Mouse (Mus musculus): ENCODE measurements at regions not wholly inside any gene's neighbourhood (a gene's known extent, or its start where the extent isn't known, plus 50 kb on each side); places are given as distances from the start of the nearest gene placed in this dataset.

DNA sequence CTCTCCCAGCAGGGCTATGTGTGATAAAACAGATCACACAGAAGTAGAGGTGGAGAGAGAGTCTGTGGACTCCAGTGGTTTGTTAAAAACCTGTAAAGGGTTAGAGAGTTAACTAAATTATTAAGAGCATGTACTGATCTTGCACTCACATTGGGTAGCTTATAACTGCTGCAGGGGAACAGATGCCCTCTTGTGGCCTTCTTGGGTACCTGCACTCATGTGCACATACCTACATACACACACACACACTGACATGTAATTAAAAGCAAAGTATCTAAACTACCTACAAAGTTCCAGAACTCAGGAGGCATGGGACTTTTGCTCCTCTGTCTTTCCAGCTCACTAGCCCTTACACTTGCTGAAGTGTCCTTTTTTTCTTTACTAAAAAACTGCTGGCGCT, 228.4 kb upstream of the Cxcr4 start:
- WGBS (ENCODE audit: insufficient replicate concordance) = 67% methylated on average over 1 of the region's 1 CpGs

DNA sequence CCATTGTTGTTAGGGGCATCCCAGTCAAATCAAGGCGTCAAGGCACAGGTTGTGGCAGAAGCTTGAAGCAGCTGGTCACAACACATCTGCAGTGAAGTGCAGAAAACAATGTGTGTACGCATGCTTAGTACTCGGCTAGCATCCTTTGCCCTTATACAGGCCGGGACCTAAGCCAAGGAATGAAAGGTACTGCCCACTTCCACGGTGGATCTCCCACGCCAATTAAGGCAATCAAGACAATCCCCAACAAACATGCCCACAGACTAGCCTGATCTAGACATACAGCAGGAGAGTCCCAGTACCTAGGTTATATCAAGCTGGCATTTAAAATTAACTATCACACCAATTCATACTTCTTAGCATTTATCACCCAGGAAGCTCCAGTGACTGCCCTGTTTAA, 227.5 kb upstream of the Cxcr4 start:
- H3K9me3 ChIP-seq (replicated peaks) = no peaks in the 10 kb centered on the region
- no peaks in the 10 kb centered on the region for H3K27me3 ChIP-seq (replicated peaks)
- 76% methylated on average over 6 of the region's 6 CpGs for WGBS (ENCODE audit: insufficient replicate concordance)
- H3K4me2 ChIP-seq = no peak overlapping the region
- H3K27ac ChIP-seq = no peak overlapping the region
- ATAC-seq = no peak
- H3K9ac ChIP-seq = no peak overlapping the region
- H3K36me3 ChIP-seq = no peaks in the 10 kb centered on the region
- no peaks in the 10 kb centered on the region for H3K4me1 ChIP-seq
- no peak overlapping the region for H3K4me3 ChIP-seq

More for the DNA sequence above, 228.4 kb upstream of the Cxcr4 start:
- H3K36me3 ChIP-seq = no peaks in the 10 kb centered on the region
- no peak for ATAC-seq
- H3K9me3 ChIP-seq (replicated peaks) = no peaks in the 10 kb centered on the region
- H3K4me1 ChIP-seq = no peaks in the 10 kb centered on the region
- H3K9ac ChIP-seq = no peak overlapping the region
- no peaks in the 10 kb centered on the region for H3K27me3 ChIP-seq (replicated peaks)
- no peak overlapping the region for H3K4me3 ChIP-seq
- no peak overlapping the region for H3K27ac ChIP-seq
- no peak overlapping the region for H3K4me2 ChIP-seq

DNA sequence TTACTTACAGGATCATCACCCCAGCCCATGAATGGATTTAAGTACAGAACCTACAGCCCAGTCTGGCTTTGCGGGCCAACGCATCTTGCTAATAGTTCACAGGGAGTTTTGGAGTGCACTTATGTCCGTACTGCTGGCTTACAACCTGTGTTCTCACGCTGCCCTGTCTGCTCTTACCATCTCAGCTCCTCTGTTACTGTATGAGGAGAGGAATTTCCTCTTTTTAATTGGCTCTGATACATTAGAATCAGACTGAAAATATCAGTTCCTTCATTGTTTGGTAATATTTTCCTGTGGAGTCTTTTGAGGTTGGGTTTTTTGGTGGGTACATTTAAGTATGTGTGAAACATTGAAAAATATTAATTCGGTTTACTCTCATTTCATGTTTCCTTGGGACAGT, 221.3 kb upstream of the Cxcr4 start:
- no peak overlapping the region for H3K9ac ChIP-seq
- ATAC-seq = no peak
- H3K4me2 ChIP-seq = no peak overlapping the region
- no peak overlapping the region for H3K4me3 ChIP-seq
- no peaks in the 10 kb centered on the region for H3K9me3 ChIP-seq (replicated peaks)
- 67% methylated on average over 5 of the region's 5 CpGs for WGBS (ENCODE audit: insufficient replicate concordance)
- H3K27me3 ChIP-seq (replicated peaks) = no peaks in the 10 kb centered on the region
- H3K27ac ChIP-seq = no peak overlapping the region
- H3K4me1 ChIP-seq = no peaks in the 10 kb centered on the region
- no peaks in the 10 kb centered on the region for H3K36me3 ChIP-seq

DNA sequence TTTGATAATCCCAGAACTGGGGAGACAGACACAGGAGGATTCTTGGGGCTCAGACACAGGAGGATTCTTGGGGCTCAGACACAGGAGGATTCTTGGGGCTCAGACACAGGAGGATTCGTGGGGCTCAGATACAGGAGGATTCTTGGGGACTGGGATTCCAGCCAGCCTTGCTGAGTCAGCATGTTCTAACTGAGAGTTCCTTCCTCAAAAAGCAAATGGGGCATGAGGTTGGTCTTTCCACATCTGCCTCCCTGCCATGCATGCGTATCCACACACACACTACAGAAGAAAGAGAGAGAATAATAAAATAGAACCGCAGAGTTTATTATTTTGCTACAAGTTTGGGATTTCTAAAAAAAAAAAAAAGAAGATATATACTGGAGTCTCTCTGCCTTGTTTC, 218.8 kb upstream of the Cxcr4 start:
- no peak overlapping the region for H3K4me2 ChIP-seq
- H3K27me3 ChIP-seq (replicated peaks) = no peaks in the 10 kb centered on the region
- no peak for ATAC-seq
- no peak overlapping the region for H3K4me3 ChIP-seq
- H3K9ac ChIP-seq = no peak overlapping the region
- H3K36me3 ChIP-seq = no peaks in the 10 kb centered on the region
- WGBS (ENCODE audit: insufficient replicate concordance) = 50% methylated on average over 3 of the region's 3 CpGs
- H3K27ac ChIP-seq = no peak overlapping the region
- H3K9me3 ChIP-seq (replicated peaks) = no peaks in the 10 kb centered on the region
- H3K4me1 ChIP-seq = no peaks in the 10 kb centered on the region

DNA sequence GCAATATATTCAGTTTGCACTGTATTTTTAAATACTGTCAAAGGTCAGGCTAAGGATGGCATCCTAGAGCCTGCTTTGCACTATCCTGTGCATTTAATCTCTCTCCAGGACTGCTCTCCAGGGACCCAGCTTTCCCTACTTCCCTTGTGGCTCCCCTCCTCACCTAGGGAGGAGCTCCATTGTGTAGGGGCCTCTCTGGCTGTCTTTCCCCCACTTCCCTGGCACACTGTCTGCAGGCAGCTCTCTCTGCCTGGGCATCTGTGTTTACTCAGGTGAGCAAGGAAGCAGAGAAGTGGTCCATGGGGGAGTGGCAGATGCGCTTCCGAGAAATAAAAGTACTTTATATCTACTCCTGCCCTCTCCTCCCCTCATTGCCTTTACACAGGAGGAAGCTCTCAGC, 218.0 kb upstream of the Cxcr4 start:
- no peak overlapping the region for H3K4me3 ChIP-seq
- H3K27ac ChIP-seq = no peak overlapping the region
- H3K9me3 ChIP-seq (replicated peaks) = no peaks in the 10 kb centered on the region
- H3K4me2 ChIP-seq = no peak overlapping the region
- H3K9ac ChIP-seq = no peak overlapping the region
- no peaks in the 10 kb centered on the region for H3K4me1 ChIP-seq
- no peaks in the 10 kb centered on the region for H3K27me3 ChIP-seq (replicated peaks)
- WGBS (ENCODE audit: insufficient replicate concordance) = 65% methylated on average over 2 of the region's 2 CpGs
- no peak for ATAC-seq
- no peaks in the 10 kb centered on the region for H3K36me3 ChIP-seq

DNA sequence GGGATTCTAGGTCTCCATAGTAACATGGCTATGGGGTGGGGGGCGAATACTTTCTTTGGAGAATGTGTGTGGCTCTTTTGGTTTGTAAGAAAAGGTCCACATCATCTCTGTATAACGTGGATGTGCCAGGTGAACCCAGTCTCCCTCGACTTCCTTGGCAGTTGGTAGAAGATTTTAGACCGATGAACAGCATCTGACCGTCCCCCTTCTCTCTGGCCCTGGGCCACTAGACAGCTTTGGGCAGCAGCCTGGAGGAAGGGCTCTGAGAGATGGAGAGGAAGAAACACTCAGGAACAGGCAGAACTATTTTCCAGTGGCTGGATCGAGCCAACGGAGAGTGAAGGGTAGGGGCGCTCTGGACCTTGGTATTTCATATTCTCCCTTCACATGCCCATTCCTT, 217.5 kb upstream of the Cxcr4 start:
- no peaks in the 10 kb centered on the region for H3K4me1 ChIP-seq
- 73% methylated on average over 8 of the region's 8 CpGs for WGBS (ENCODE audit: insufficient replicate concordance)
- H3K4me3 ChIP-seq = no peak overlapping the region
- no peaks in the 10 kb centered on the region for H3K9me3 ChIP-seq (replicated peaks)
- no peak overlapping the region for H3K27ac ChIP-seq
- no peak overlapping the region for H3K4me2 ChIP-seq
- no peak overlapping the region for H3K9ac ChIP-seq
- ATAC-seq = no peak
- no peaks in the 10 kb centered on the region for H3K27me3 ChIP-seq (replicated peaks)
- no peaks in the 10 kb centered on the region for H3K36me3 ChIP-seq

DNA sequence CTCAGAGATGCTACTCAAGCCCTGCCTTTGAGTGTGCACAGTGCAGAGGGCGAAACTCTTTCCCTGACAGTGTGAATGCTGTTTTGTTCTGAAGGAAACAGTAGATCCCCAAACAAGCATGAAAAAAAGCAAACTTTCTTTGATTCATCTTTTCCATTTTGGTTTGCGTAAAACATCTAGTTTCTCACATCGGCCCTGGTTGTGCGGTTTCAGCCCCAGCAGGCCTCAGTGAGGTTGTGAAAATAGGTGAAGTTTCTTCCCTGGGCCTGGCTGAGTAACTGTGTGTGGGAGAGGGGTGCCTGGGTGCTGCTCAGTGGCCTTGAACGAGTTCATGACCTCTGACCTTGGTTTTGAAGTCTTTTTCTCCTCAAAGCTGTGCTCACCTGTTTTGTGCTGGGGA, 216.5 kb upstream of the Cxcr4 start:
- H3K9ac ChIP-seq = no peak overlapping the region
- H3K27ac ChIP-seq = no peak overlapping the region
- no peaks in the 10 kb centered on the region for H3K9me3 ChIP-seq (replicated peaks)
- no peak overlapping the region for H3K4me3 ChIP-seq
- no peaks in the 10 kb centered on the region for H3K36me3 ChIP-seq
- 62% methylated on average over 5 of the region's 5 CpGs for WGBS (ENCODE audit: insufficient replicate concordance)
- ATAC-seq = no peak
- no peaks in the 10 kb centered on the region for H3K27me3 ChIP-seq (replicated peaks)
- no peak overlapping the region for H3K4me2 ChIP-seq
- no peaks in the 10 kb centered on the region for H3K4me1 ChIP-seq

DNA sequence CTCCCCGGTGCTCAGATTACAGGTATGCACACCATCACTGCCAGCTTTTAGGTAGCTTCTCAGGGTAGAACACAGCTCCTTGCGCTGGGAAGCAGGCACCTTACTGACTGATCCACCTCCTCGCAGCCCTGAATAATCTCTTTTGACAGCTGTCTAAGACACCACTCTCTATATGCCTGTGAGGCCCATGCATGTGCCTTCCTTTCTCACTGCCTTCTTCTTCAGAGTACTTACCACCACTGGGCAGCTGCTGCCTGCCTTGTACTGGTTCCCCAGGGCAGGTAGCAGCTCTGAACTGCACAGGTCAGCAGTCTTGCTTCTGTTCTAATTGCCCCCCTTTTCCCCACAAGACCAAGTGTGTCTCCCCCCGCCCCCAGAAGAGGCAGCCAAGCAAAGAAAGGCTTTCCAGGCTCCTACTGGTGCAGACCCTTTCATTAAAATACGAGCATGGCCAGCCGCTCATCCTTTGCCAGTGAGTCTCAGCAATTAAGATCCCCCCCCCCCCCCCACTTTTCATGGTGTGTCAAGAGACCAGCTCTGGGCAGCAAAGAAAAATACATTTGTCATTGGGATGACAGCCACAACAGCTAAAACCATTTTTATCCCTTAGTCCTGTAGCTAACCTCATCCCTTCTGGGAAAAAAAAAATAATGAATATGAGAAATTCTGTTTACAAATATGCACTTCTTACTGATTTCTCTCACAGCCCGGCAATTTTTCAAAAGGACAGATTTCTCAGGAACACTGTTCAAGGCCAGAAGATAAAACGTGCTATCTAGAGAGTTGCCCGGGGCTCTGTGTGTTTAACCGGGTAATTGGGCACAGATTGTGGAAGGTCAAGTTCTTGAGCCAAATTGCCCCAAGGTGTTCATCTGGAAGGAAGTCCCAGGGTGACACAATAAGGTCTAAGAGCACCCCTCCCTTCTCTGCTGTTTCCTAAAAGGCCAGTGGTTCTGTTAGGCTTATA, 213.9 kb upstream of the Cxcr4 start:
- Histone ChIP-seq H3K4me1 (no peaks in the 10 kb centered on the region), H3K36me3 (no peaks in the 10 kb centered on the region), H3K27me3 (replicated peaks) (no peaks in the 10 kb centered on the region), H3K9ac (no peak overlapping the region), H3K9me3 (replicated peaks) (no peaks in the 10 kb centered on the region), H3K4me3 (no peak overlapping the region), H3K4me2 (no peak overlapping the region), H3K27ac (no peak overlapping the region)
- WGBS (ENCODE audit: insufficient replicate concordance) = 47% methylated on average over 10 of the region's 10 CpGs
- no peak for ATAC-seq

DNA sequence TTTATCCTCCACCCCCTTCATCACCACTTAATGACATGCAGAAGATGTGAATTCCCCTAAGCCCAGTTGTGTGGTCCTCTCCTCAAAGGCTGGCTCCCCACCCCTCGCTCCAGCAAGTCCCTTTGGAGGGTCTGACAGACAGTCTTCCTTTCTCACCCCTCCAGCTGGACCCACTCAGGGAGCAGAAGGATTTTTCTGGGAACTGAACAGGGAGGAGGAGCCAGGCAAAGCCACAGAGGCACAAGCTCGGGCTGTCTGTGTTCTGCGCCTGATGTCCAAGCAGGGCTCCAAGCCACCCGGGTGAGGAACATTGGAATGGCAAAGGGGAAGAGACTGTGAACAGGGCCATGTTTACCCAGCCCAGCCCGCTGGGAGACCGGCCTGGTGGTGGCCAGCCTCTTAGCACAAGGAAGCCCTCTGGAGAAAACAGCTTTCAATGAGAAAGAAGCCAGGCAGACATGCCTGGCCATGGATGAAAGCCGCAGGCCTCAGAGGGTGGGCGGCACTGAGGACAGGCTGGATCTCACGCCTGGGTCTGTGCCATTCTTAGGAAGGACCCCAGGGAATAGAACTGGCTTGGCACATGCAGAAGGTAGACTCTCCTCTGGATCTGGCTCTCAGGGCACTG, 211.5 kb upstream of the Cxcr4 start:
- no peak overlapping the region for H3K4me3 ChIP-seq
- no peak for ATAC-seq
- no peak overlapping the region for H3K4me2 ChIP-seq
- no peaks in the 10 kb centered on the region for H3K36me3 ChIP-seq
- no peak overlapping the region for H3K9ac ChIP-seq
- 24% methylated on average over 9 of the region's 9 CpGs for WGBS (ENCODE audit: insufficient replicate concordance)
- H3K4me1 ChIP-seq = no peaks in the 10 kb centered on the region
- H3K9me3 ChIP-seq (replicated peaks) = no peaks in the 10 kb centered on the region
- H3K27me3 ChIP-seq (replicated peaks) = no peaks in the 10 kb centered on the region
- no peak overlapping the region for H3K27ac ChIP-seq

DNA sequence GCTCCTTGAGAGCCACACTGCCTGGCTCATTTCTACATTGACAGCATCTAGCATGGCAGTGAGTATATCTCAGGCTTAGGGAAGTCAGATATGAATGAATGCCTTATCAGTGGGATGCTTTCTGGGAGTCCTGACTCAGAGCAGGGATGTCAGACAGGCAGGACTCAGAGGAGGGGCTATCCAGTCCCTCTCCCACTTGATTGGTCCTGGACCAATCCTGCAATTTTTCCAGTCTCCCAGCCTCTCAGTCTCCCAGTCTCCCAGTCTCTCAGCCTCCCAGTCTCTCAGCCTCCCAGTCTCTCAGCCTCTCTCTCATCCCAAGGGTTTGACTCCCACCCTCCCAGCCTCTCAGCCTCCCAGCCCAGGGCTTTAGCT, 211.0 kb upstream of the Cxcr4 start:
- no peak overlapping the region for H3K4me3 ChIP-seq
- H3K9me3 ChIP-seq (replicated peaks) = no peaks in the 10 kb centered on the region
- no peak overlapping the region for H3K9ac ChIP-seq
- H3K27me3 ChIP-seq (replicated peaks) = no peaks in the 10 kb centered on the region
- no peak for ATAC-seq
- no peaks in the 10 kb centered on the region for H3K4me1 ChIP-seq
- H3K36me3 ChIP-seq = no peaks in the 10 kb centered on the region
- H3K4me2 ChIP-seq = no peak overlapping the region
- no peak overlapping the region for H3K27ac ChIP-seq

DNA sequence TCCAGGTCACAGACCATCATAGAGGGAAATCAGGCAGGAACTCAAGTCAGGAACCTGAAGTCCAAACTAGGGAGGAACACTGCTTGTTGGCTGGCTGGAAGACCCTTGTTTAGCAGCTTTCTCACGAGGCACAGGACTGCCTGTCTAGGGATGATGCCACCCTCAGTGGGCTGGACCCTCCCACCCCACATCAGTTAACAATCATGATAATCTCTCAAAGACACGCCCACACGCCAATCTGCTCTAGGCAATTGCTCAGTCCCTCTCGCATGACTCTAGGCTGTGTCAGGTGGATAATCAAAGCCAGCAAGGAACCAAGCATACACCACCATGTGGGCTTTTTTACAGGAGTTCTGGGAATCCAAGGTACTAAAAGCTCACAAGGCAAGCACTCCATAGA, 206.6 kb upstream of the Cxcr4 start:
- Histone ChIP-seq H3K4me3 (no peak overlapping the region), H3K9me3 (replicated peaks) (no peaks in the 10 kb centered on the region), H3K4me1 (no peaks in the 10 kb centered on the region), H3K27me3 (replicated peaks) (no peaks in the 10 kb centered on the region), H3K36me3 (no peaks in the 10 kb centered on the region), H3K4me2 (no peak overlapping the region), H3K27ac (no peak overlapping the region), H3K9ac (no peak overlapping the region)
- ATAC-seq = no peak
- WGBS (ENCODE audit: insufficient replicate concordance) = 58% methylated on average over 4 of the region's 4 CpGs

DNA sequence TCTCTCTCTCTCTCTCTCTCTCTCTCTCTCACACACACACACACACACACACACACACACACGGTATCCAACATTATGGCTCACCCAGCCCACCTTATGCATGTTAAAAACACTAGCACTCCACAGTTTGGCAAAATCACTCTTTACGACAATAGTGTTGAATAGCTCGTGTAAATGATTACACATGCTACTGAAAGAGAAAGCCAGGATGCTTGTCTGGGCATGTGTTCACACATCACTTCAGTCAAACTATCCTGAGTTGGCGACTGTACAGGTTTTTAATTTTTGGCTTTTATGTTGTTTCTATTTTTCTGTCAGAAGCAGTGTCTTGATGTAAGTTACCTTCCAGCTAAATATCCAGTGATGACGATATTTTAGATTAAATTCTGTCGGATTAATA, 203.6 kb upstream of the Cxcr4 start:
- no peak overlapping the region for H3K4me2 ChIP-seq
- WGBS (ENCODE audit: insufficient replicate concordance) = 71% methylated on average over 6 of the region's 6 CpGs
- H3K9me3 ChIP-seq (replicated peaks) = no peaks in the 10 kb centered on the region
- no peak overlapping the region for H3K4me3 ChIP-seq
- no peaks in the 10 kb centered on the region for H3K4me1 ChIP-seq
- no peaks in the 10 kb centered on the region for H3K36me3 ChIP-seq
- no peak overlapping the region for H3K27ac ChIP-seq
- H3K9ac ChIP-seq = no peak overlapping the region
- ATAC-seq = no peak
- no peaks in the 10 kb centered on the region for H3K27me3 ChIP-seq (replicated peaks)

Data from liver, embryonic 12.5 days (tissue).